Mouse (Mus musculus) MEL (cell line): ENCODE measurements around the gene Gm17359. TPM values are rescaled to one million over a fixed set of nuclear protein-coding genes. Genes with fewer than 3 reads are reported as not detected.

Experiments used
- DNase-seq: peaks from one replicate; pipeline ENCODE4 v3.0.0; 2011; ENCODE audit warnings: low read depth, low spot score
- H3K27ac ChIP-seq: 2 replicates; pipeline ENCODE4 v1.5.1; 2012; ENCODE audit warnings: low read depth, mild to moderate bottlenecking, control low read depth, low read length, moderate library complexity; ENCODE audit not compliant: control insufficient read depth
- H3K27me3 ChIP-seq, 2 experiments: fragments of 150-350 bp in 1 of 2; sonication (generic) in 1 of 2; 2 replicates each; pipeline ENCODE4 v1.6.1; 2012; ENCODE audit warnings: low read length in 2 of 2, mild to moderate bottlenecking in 2 of 2, improper control_type of control experiment in 1 of 2, moderate library complexity in 1 of 2; ENCODE audit not compliant: insufficient read depth in 2 of 2, control insufficient read depth in 1 of 2
- H3K36me3 ChIP-seq, 2 experiments: 2 replicates each; pipeline ENCODE4 v1.6.1; 2012 to 2014; ENCODE audit warnings: low read length in 2 of 2, improper control_type of control experiment in 1 of 2, inconsistent platforms in 1 of 2, mild to moderate bottlenecking in 1 of 2; ENCODE audit not compliant: insufficient read depth in 2 of 2, control insufficient read depth in 1 of 2
- H3K4me1 ChIP-seq, 2 experiments: fragments of 150-350 bp in 1 of 2; sonication (generic) in 1 of 2; 2 replicates each; pipeline ENCODE4 v1.6.1; 2012; ENCODE audit warnings: low read length in 2 of 2, improper control_type of control experiment in 1 of 2, mild to moderate bottlenecking in 1 of 2; ENCODE audit not compliant: insufficient read depth in 2 of 2, control insufficient read depth in 1 of 2
- H3K4me3 ChIP-seq, 2 experiments: fragments of 150-350 bp in 1 of 2; sonication (generic) in 1 of 2; 2 replicates each; pipeline ENCODE4 v1.5.1; 2012; ENCODE audit warnings: low read depth in 2 of 2, low read length in 2 of 2, mild to moderate bottlenecking in 2 of 2, moderate library complexity in 2 of 2, control low read depth in 1 of 2, improper control_type of control experiment in 1 of 2; ENCODE audit not compliant: control insufficient read depth in 1 of 2, insufficient read depth in 1 of 2
- H3K79me2 ChIP-seq: 2 replicates; pipeline ENCODE4 v1.6.1; 2012; ENCODE audit warnings: mild to moderate bottlenecking, low read length, moderate library complexity; ENCODE audit not compliant: control insufficient read depth, poor library complexity, insufficient read depth
- H3K9ac ChIP-seq: 2 replicates; pipeline ENCODE4 v1.6.1; 2012; ENCODE audit warnings: low read depth, mild to moderate bottlenecking, control low read depth, low read length, moderate library complexity; ENCODE audit not compliant: control insufficient read depth, poor library complexity, severe bottlenecking
- H3K9me3 ChIP-seq: fragments of 150-350 bp; sonication (generic); replicated peaks from 2 replicates; pipeline ENCODE4 v1.6.1; 2012; ENCODE audit warnings: mild to moderate bottlenecking, low read length, improper control_type of control experiment, moderate library complexity; ENCODE audit not compliant: insufficient read depth
- BHLHE40 ChIP-seq: IDR thresholded peaks from 2 replicates; pipeline ENCODE4 v1.6.1; 2012; ENCODE audit warnings: low read depth, mild to moderate bottlenecking, inconsistent platforms, low read length, improper control_type of control experiment, borderline replicate concordance
- CTCF ChIP-seq, 3 experiments: IDR thresholded peaks in 2 of 3; conservative IDR thresholded peaks in 1 of 3; 2 replicates each; pipeline ENCODE4 v1.5.1; 2011 to 2012; ENCODE audit warnings: low read length in 3 of 3, low read depth in 2 of 3, mild to moderate bottlenecking in 2 of 3, improper control_type of control experiment in 1 of 3, inconsistent platforms in 1 of 3, mixed read lengths in 1 of 3, moderate library complexity in 1 of 3; ENCODE audit not compliant: control insufficient read depth in 1 of 3, insufficient read depth in 1 of 3, poor library complexity in 1 of 3, severe bottlenecking in 1 of 3
- ELF1 ChIP-seq: IDR thresholded peaks from 2 replicates; pipeline ENCODE4 v1.6.1; 2014; ENCODE audit warnings: low read depth, mild to moderate bottlenecking, inconsistent platforms, low read length, improper control_type of control experiment, moderate library complexity
- EP300 ChIP-seq, 2 experiments: IDR thresholded peaks; 2 replicates each; pipeline ENCODE4 v1.6.1; 2011; ENCODE audit warnings: improper control_type of control experiment in 2 of 2, low read length in 2 of 2, low read depth in 1 of 2, mild to moderate bottlenecking in 1 of 2
- ETS1 ChIP-seq: IDR thresholded peaks from 2 replicates; pipeline ENCODE4 v1.6.1; 2012; ENCODE audit warnings: low read depth, mild to moderate bottlenecking, inconsistent platforms, low read length, improper control_type of control experiment, moderate library complexity
- GABPA ChIP-seq: IDR thresholded peaks from 2 replicates; pipeline ENCODE4 v1.6.1; 2012; ENCODE audit warnings: low read depth, mild to moderate bottlenecking, inconsistent platforms, low read length, improper control_type of control experiment, moderate library complexity
- JUND ChIP-seq: IDR thresholded peaks from 2 replicates; pipeline ENCODE4 v1.6.1; 2011; ENCODE audit warnings: low read depth, mild to moderate bottlenecking, improper control_type of control experiment, low read length
- MAX ChIP-seq: IDR thresholded peaks from 2 replicates; pipeline ENCODE4 v1.6.1; 2011; ENCODE audit warnings: low read length, improper control_type of control experiment
- MEF2A ChIP-seq: IDR thresholded peaks from 2 replicates; pipeline ENCODE4 v1.6.1; 2014; ENCODE audit warnings: low read depth, mild to moderate bottlenecking, inconsistent platforms, low read length, improper control_type of control experiment; ENCODE audit not compliant: poor library complexity, insufficient replicate concordance, severe bottlenecking; ENCODE audit errors: extremely low read depth
- MXI1 ChIP-seq: IDR thresholded peaks from 2 replicates; pipeline ENCODE4 v1.6.1; 2011; ENCODE audit warnings: mild to moderate bottlenecking, low read depth, low read length, improper control_type of control experiment
- MYB ChIP-seq: IDR thresholded peaks from 2 replicates; pipeline ENCODE4 v1.6.1; 2011; ENCODE audit warnings: mild to moderate bottlenecking, low read depth, low read length, improper control_type of control experiment
- MYC ChIP-seq: IDR thresholded peaks from 2 replicates; pipeline ENCODE4 v1.6.1; 2011; ENCODE audit warnings: low read depth, mild to moderate bottlenecking, low read length, improper control_type of control experiment, moderate library complexity
- NELFE ChIP-seq: IDR thresholded peaks from 2 replicates; pipeline ENCODE4 v1.6.1; 2011; ENCODE audit warnings: low read depth, low read length, improper control_type of control experiment
- NRF1 ChIP-seq: IDR thresholded peaks from 2 replicates; pipeline ENCODE4 v1.6.1; 2014; ENCODE audit warnings: low read depth, mild to moderate bottlenecking, inconsistent platforms, low read length, improper control_type of control experiment, moderate library complexity; ENCODE audit not compliant: poor library complexity, insufficient read depth, severe bottlenecking
- POLR2AphosphoS2 ChIP-seq: IDR thresholded peaks from 2 replicates; pipeline ENCODE4 v1.6.1; 2011; ENCODE audit warnings: low read length, improper control_type of control experiment
- POLR2AphosphoS5 ChIP-seq: IDR thresholded peaks from 2 replicates; pipeline ENCODE4 v1.6.1; 2012; ENCODE audit warnings: low read depth, borderline replicate concordance, mild to moderate bottlenecking, inconsistent platforms, low read length, moderate library complexity, mixed read lengths
- RAD21 ChIP-seq: IDR thresholded peaks from 2 replicates; pipeline ENCODE4 v1.6.1; 2011; ENCODE audit warnings: mild to moderate bottlenecking, low read depth, low read length, improper control_type of control experiment
- RCOR1 ChIP-seq: IDR thresholded peaks from 2 replicates; pipeline ENCODE4 v1.6.1; 2012; ENCODE audit warnings: low read depth, mild to moderate bottlenecking, inconsistent platforms, low read length, improper control_type of control experiment
- SIN3A ChIP-seq: IDR thresholded peaks from 2 replicates; pipeline ENCODE4 v1.6.1; 2012; ENCODE audit warnings: low read length, improper control_type of control experiment, inconsistent platforms
- SMC3 ChIP-seq: IDR thresholded peaks from 2 replicates; pipeline ENCODE4 v1.6.1; 2011; ENCODE audit warnings: low read depth, low read length, improper control_type of control experiment
- TAL1 ChIP-seq: IDR thresholded peaks from 2 replicates; pipeline ENCODE4 v1.6.1; 2012; ENCODE audit warnings: mild to moderate bottlenecking, inconsistent platforms, low read length, moderate library complexity, mixed read lengths
- UBTF ChIP-seq: IDR thresholded peaks from 2 replicates; pipeline ENCODE4 v1.6.1; 2012; ENCODE audit warnings: low read depth, mild to moderate bottlenecking, inconsistent platforms, low read length, improper control_type of control experiment, moderate library complexity, borderline replicate concordance; ENCODE audit not compliant: insufficient read depth
- USF1 ChIP-seq: IDR thresholded peaks from 2 replicates; pipeline ENCODE4 v1.6.1; 2014; ENCODE audit warnings: low read depth, mild to moderate bottlenecking, inconsistent platforms, low read length, improper control_type of control experiment, moderate library complexity
- ZC3H11A ChIP-seq: IDR thresholded peaks from 2 replicates; pipeline ENCODE4 v1.6.1; 2012; ENCODE audit warnings: low read depth, mild to moderate bottlenecking, inconsistent platforms, low read length, improper control_type of control experiment
- ZKSCAN1 ChIP-seq: IDR thresholded peaks from 2 replicates; pipeline ENCODE4 v1.6.1; 2012; ENCODE audit warnings: low read depth, mild to moderate bottlenecking, inconsistent platforms, low read length, improper control_type of control experiment, moderate library complexity
- ZNF384 ChIP-seq: IDR thresholded peaks from 2 replicates; pipeline ENCODE4 v1.6.1; 2012; ENCODE audit warnings: low read depth, mild to moderate bottlenecking, inconsistent platforms, low read length, improper control_type of control experiment
- polyA plus RNA-seq, 2 experiments: library from polyadenylated mRNA; stranded (reverse) in 1 of 2; unstranded in 1 of 2; fragments of >175 nt in 1 of 2; fragments of >200 nt in 1 of 2; gene quantifications; 2 replicates each; pipeline versions ENCODE4 v1.2.1 to v1.2.4; 2012; ENCODE audit warnings: low replicate concordance in 2 of 2, low read depth in 1 of 2; ENCODE audit not compliant: insufficient read length in 2 of 2, insufficient read depth in 1 of 2, missing spikeins in 1 of 2
- total RNA-seq: library from RNA; depleted of rRNA; stranded (reverse); fragments of 300-350 nt; gene quantifications from 2 replicates; pipeline ENCODE4 v1.2.3, GENCODE M21; 2012

The Gm17359 gene
- total and polyA plus RNA-seq, 3 experiments, result 0.15 TPM; not detected in 2

- Histone ChIP-seq H3K27ac (no peak overlapping the region), H3K27me3 (no peaks in the 10 kb centered on the region), H3K79me2 (no peaks in the 10 kb centered on the region), H3K36me3 (peaks cover 0 to 1% of the 10 kb centered on the region in 2 experiments; a peak in 1 of 4 replicates), H3K4me3 (no peak overlapping the region), H3K9me3 (no peaks in the 10 kb centered on the region), H3K9ac (no peak overlapping the region), H3K4me1 (no peaks in the 10 kb centered on the region)
- no peak for DNase-seq
- TF ChIP-seq NRF1 (no peak), POLR2AphosphoS5 (no peak), GABPA (no peak), ELF1 (no peak), MYC (no peak), USF1 (no peak), ZKSCAN1 (no peak), BHLHE40 (no peak), MYB (no peak), ZNF384 (no peak), MAX (no peak), NELFE (no peak), EP300 (IDR thresholded peaks at IDR 0.05; ENCODE audit: low read depth in 1 of 2, low read length in 2 of 2) (no peak), MEF2A (no peak), MXI1 (no peak), POLR2AphosphoS2 (no peak), RCOR1 (no peak), JUND (no peak)
- TF ChIP-seq, all 39 proteins: peak for 0
These were observed 163.8 kb downstream of the Gm17359 start for GRCm38 (mm10) chr3:79500279-79500678.

DNA sequence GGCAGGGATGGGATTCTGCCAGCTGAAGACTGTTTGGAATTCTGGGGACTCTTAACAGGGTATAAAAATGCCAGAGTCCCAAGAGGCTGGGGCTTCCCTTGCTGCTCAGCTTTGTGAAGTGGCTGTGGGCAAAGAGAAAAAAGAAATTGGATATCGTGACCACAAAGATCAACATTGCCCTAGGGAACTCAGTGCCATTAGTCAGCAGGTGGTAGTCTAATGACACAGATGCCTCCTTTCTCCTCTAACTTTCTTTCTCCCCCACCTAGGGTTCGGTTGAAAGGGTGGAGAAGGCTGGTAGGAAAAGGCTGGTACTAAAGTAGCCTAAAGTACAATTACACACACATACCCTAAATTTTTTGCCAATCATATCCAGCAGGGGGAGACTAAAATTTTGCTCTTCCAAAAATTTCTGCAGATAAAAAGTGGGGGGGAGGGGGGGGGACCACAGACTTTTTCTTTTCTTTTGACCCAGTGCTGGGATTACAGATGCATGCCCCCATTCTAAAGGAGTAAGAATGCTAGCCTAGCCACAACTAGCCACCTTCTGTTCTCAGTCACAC, 164.8 kb downstream of the Gm17359 start:
- peaks cover 0 to 1% of the 10 kb centered on the region in 2 experiments; a peak in 1 of 4 replicates for H3K36me3 ChIP-seq
- H3K79me2 ChIP-seq, result no peaks in the 10 kb centered on the region
- H3K4me3 ChIP-seq, result no peak overlapping the region
- no peak overlapping the region for H3K9ac ChIP-seq
- no peaks in the 10 kb centered on the region for H3K27me3 ChIP-seq
- TF ChIP-seq POLR2AphosphoS5 (no peak), ETS1 (no peak), RAD21 (peak; percentile 6), TAL1 (no peak), POLR2AphosphoS2 (no peak), CTCF (IDR thresholded peaks at IDR 0.05 in 2 of 3, conservative IDR thresholded peaks at IDR 0.05 in 1 of 3; ENCODE audit: control insufficient read depth in 1 of 3, insufficient read depth in 1 of 3, low read depth in 2 of 3, low read length in 3 of 3, poor library complexity in 1 of 3, severe bottlenecking in 1 of 3) (peak in 1 of 3 experiments; percentile 38; a peak in 2 of 6 replicates), NRF1 (no peak), SIN3A (no peak), ZC3H11A (peak; percentile 20; the same call in 1 of the 2 replicates), UBTF (no peak), MXI1 (no peak), GABPA (no peak), SMC3 (peak; percentile 54)
- no peak for DNase-seq
- H3K4me1 ChIP-seq, result no peaks in the 10 kb centered on the region
- H3K9me3 ChIP-seq, result no peaks in the 10 kb centered on the region
- no peak overlapping the region for H3K27ac ChIP-seq
